Mouse (Mus musculus) layer of hippocampus, adult 6 months (tissue): ENCODE measurements around the gene Prlr. TPM values are rescaled to one million over a fixed set of nuclear protein-coding genes. Genes with fewer than 3 reads are reported as not detected.

Source experiments
- long read RNA-seq, 2 experiments: library from polyadenylated mRNA; unstranded; transcript quantifications; one replicate each; pipeline ENCODE4 v2.0.0; 2019 to 2020
- polyA plus RNA-seq: library from polyadenylated mRNA; unstranded; fragments of <200 nt; fragmentation: Nextera tagmentation; gene quantifications from 2 replicates; pipeline ENCODE4 v1.2.3, GENCODE M21; 2021

Prlr gene
- polyA plus RNA-seq: 1.6 and 35.0 TPM in 2 replicates
- long read RNA-seq, experiment 1, full-length matches to known transcripts: 3 of 8 reads
- long read RNA-seq, experiment 1, partial matches to known transcripts: 4 of 8 reads
- long read RNA-seq, experiment 1, other reads (novel, unspliced or antisense): 1 of 8 reads
- long read RNA-seq, experiment 2, full-length matches to known transcripts: 2 of 9 reads
- long read RNA-seq, experiment 2, partial matches to known transcripts: 3 of 9 reads
- long read RNA-seq, experiment 2, other reads (novel, unspliced or antisense): 4 of 9 reads

DNA sequence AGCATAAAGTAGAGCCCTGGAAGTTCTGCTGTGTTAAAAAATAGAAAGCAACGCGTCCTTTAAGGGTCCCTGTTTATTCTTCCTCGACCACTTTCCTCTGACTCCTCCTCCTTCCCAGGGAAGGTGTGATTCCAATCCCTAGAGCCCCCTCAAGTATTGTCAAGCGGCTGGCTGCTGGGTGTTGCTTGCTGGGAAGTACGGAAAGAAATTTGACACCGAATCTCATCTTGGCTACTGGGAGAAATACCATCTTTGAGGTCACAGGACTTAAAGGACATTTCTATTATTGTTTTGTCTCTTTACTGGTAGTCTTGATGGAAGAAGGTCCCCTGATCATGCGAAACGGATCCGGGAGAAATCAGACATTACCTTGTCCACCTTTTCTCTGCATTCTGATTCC, at the start of gene Prlr:
TSS of gene Prlr (plus strand) at position 156 of the 400 bp plus-strand sequence.

DNA sequence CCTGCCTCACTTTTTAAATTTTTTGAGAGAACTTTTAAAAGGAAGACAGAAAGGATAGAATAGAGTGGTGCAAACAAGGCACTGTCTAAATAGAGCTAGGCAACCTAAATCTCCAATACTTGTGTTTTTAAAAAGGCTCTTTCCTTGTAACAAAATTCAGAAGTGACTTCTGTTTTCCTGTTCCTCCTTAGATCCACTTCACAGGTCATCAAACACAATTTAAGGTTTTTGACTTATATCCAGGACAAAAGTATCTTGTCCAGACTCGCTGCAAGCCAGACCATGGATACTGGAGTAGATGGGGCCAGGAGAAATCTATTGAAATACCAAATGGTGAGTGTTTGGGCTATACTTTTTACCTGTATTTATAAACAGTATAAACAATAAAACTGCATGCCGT, 148.0 kb downstream of the Prlr start, which contains the start of gene Gm21973:
TSS of gene Gm21973 (plus strand) at position 301 of the 400 bp plus-strand sequence.

DNA sequence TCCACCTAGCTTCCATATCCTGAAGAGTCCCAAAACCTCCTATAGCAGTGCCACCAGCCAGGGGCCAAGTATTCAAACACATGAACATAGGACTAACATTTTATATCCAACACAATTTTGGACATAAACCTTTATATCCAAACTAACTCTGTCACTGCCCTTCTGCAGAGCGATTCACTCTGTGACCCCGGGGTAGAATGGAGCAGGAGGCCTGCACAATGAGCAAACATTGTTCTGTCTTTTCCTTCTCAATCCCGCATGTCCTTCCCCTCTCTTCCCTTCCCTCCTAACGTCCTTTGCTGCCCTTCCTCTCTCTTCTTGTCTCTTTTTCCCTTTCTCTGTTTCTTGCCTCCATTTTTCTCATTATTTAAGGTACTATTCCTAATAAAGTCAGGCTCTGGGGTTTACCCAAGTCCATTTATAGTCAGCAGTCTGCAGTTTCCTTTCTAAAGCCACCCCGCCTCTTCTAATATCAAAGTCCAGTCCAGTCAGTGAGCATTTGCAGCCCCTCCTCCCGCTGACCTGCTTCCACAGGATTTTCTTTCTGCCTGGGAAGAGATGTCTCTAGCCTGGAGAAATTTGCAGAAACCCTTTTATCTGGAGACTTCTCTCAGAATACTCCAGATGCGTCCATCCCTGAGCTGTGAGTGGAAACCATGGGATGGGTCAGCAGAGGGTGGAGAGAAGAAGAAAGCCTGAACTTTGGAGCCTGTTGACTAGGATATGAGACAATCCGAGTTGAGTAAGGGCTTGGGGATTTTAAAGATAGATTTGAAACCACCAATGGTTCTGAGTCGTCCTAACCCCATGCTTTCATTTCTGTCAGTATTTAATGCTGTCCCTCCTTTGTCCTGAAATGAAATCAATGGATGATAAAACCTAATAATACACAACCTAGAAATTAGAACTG, 181.3 kb downstream of the Prlr start, which contains the start of gene Agxt2:
TSS of gene Agxt2 (plus strand) at position 494 of the 910 bp plus-strand sequence.

Other genes starting within 250 kb of the Prlr start
- gene Gm21973, start 148.1 kb downstream of the Prlr start, polyA plus RNA-seq: not detected in 2 replicates
- gene Agxt2, start 181.3 kb downstream of the Prlr start, polyA plus RNA-seq: not detected in 2 replicates